Mouse (Mus musculus): ENCODE data around the gene Rnf43.

GRCm38 (mm10) chr11:87760301-87761081, 98.0 kb downstream of the Rnf43 start, which contains the start of gene Tspoap1:
- TF ChIP-seq GATA1 (IDR thresholded peaks at IDR 0.05; ENCODE audit: low read length) (no peak), TAL1 (IDR thresholded peaks at IDR 0.05; ENCODE audit: low read length) (no peak)
